Mouse (Mus musculus): Measurements from ENCODE around the gene Hspb9. TPM values are rescaled to one million over a fixed set of nuclear protein-coding genes. Genes with fewer than 3 reads are reported as not detected.

Hspb9 gene
- polyA plus RNA-seq, 1 experiment from 2014 or later: 0.24 TPM

GRCm38 (mm10) chr11:100754021-100754692 is 40.5 kb downstream of the Hspb9 start:
- H3K27ac ChIP-seq (replicated peaks): no peak overlapping the region
- H3K27me3 ChIP-seq: peaks cover 11% of the 10 kb centered on the region; the same call in 1 of the 2 replicates
- H3K9me3 ChIP-seq: no peaks in the 10 kb centered on the region
- peaks cover 3% of the 10 kb centered on the region; the same call in 1 of the 2 replicates for H3K36me3 ChIP-seq
- no peak overlapping the region for H3K9ac ChIP-seq (replicated peaks)
- H3K4me2 ChIP-seq (replicated peaks): no peak overlapping the region
- WGBS: 82% methylated on average over 11 of the region's 12 CpGs
- no peak overlapping the region for H3K4me3 ChIP-seq
- H3K4me1 ChIP-seq: peaks cover 11% of the 10 kb centered on the region
- ATAC-seq (replicated peaks): no peak

- Histone ChIP-seq H3K4me1 (peaks cover 17% of the 10 kb centered on the region), H3K27me3 (peaks cover 15% of the 10 kb centered on the region; the same call in 1 of the 2 replicates), H3K27ac (replicated peaks) (no peak overlapping the region), H3K9ac (replicated peaks) (no peak overlapping the region), H3K36me3 (peaks cover 3% of the 10 kb centered on the region; the same call in 1 of the 2 replicates), H3K9me3 (no peaks in the 10 kb centered on the region), H3K4me3 (no peak overlapping the region), H3K4me2 (replicated peaks) (no peak overlapping the region)
- ATAC-seq (replicated peaks): no peak
- WGBS: 88% methylated on average over 3 of the region's 3 CpGs
Observed at GRCm38 (mm10) chr11:100754693-100755057, 41.0 kb downstream of the Hspb9 start.

GRCm38 (mm10) chr11:100756476-100756875 is 42.8 kb downstream of the Hspb9 start:
- 69% methylated on average over 6 of the region's 6 CpGs for WGBS
- H3K4me2 ChIP-seq (replicated peaks): no peak overlapping the region
- no peak for ATAC-seq (replicated peaks)

GRCm38 (mm10) chr11:100757566-100757965 is 43.9 kb downstream of the Hspb9 start:
- no peak overlapping the region for H3K4me3 ChIP-seq
- ATAC-seq (replicated peaks): no peak
- WGBS: 94% methylated on average over 12 of the region's 12 CpGs
- peaks cover 25% of the 10 kb centered on the region for H3K4me1 ChIP-seq
- H3K4me2 ChIP-seq (replicated peaks): no peak overlapping the region
- H3K9me3 ChIP-seq: no peaks in the 10 kb centered on the region
- H3K27ac ChIP-seq (replicated peaks): no peak overlapping the region
- no peaks in the 10 kb centered on the region for H3K36me3 ChIP-seq
- peaks cover 26% of the 10 kb centered on the region; the same call in 1 of the 2 replicates for H3K27me3 ChIP-seq
- H3K9ac ChIP-seq (replicated peaks): no peak overlapping the region

More at GRCm38 (mm10) chr11:100756476-100756875, 42.8 kb downstream of the Hspb9 start:
- H3K27ac ChIP-seq (replicated peaks): no peak overlapping the region
- no peak overlapping the region for H3K9ac ChIP-seq (replicated peaks)
- H3K36me3 ChIP-seq: peaks cover 2% of the 10 kb centered on the region; the same call in 1 of the 2 replicates
- peaks cover 25% of the 10 kb centered on the region for H3K4me1 ChIP-seq
- H3K9me3 ChIP-seq: no peaks in the 10 kb centered on the region
- H3K27me3 ChIP-seq: peaks cover 26% of the 10 kb centered on the region; the same call in 1 of the 2 replicates
- H3K4me3 ChIP-seq: no peak overlapping the region

GRCm38 (mm10) chr11:100758707-100759610 is 45.3 kb downstream of the Hspb9 start:
- Histone ChIP-seq H3K9ac (replicated peaks) (peak overlapping the region; percentile 58), H3K4me1 (peaks cover 25% of the 10 kb centered on the region), H3K4me3 (peak overlapping the region; percentile 54), H3K36me3 (no peaks in the 10 kb centered on the region), H3K27ac (replicated peaks) (peak overlapping the region; percentile 46), H3K9me3 (no peaks in the 10 kb centered on the region), H3K4me2 (replicated peaks) (peak overlapping the region; percentile 65), H3K27me3 (peaks cover 26% of the 10 kb centered on the region; the same call in 1 of the 2 replicates)
- under 1% methylated on average over 35 of the region's 35 CpGs for WGBS
- ATAC-seq (replicated peaks): peak; percentile 54

GRCm38 (mm10) chr11:100759611-100760233 is 46.1 kb downstream of the Hspb9 start, which contains the start of gene Kcnh4:
Gene Kcnh4, minus strand, starts transcription at chr11:100759942.
- Histone ChIP-seq H3K27ac (replicated peaks) (peak within 1 kb of the TSS; percentile 46), H3K4me3 (peak within 1 kb of the TSS; percentile 54), H3K9me3 (no peaks in the 10 kb centered on the region), H3K9ac (replicated peaks) (peak within 1 kb of the TSS; percentile 58), H3K36me3 (no peaks in the 10 kb centered on the region), H3K4me1 (peaks cover 25% of the 10 kb centered on the region), H3K4me2 (replicated peaks) (peak within 1 kb of the TSS; percentile 65), H3K27me3 (peaks cover 26% of the 10 kb centered on the region; the same call in 1 of the 2 replicates)
- ATAC-seq (replicated peaks): peak; percentile 66
- under 1% methylated on average over 50 of the region's 51 CpGs for WGBS

GRCm38 (mm10) chr11:100761547-100762045 is 47.9 kb downstream of the Hspb9 start:
- WGBS: under 1% methylated on average over 27 of the region's 27 CpGs
- Histone ChIP-seq H3K9ac (replicated peaks) (peak overlapping the region; percentile 48), H3K4me1 (peaks cover 25% of the 10 kb centered on the region), H3K4me3 (peak overlapping the region; percentile 43), H3K36me3 (no peaks in the 10 kb centered on the region), H3K4me2 (replicated peaks) (peak overlapping the region; percentile 65), H3K27me3 (peaks cover 26% of the 10 kb centered on the region; the same call in 1 of the 2 replicates), H3K9me3 (no peaks in the 10 kb centered on the region), H3K27ac (replicated peaks) (no peak overlapping the region)
- peak; percentile 56 for ATAC-seq (replicated peaks)

- H3K27me3 ChIP-seq: peaks cover 25% of the 10 kb centered on the region; the same call in 1 of the 2 replicates
- no peaks in the 10 kb centered on the region for H3K36me3 ChIP-seq
- no peaks in the 10 kb centered on the region for H3K9me3 ChIP-seq
- H3K27ac ChIP-seq (replicated peaks): no peak within 1 kb of the TSS
- no peak for ATAC-seq (replicated peaks)
- peak within 1 kb of the TSS; percentile 48 for H3K9ac ChIP-seq (replicated peaks)
- 83% methylated on average over 7 of the region's 7 CpGs for WGBS
- H3K4me1 ChIP-seq: peaks cover 25% of the 10 kb centered on the region
- peak within 1 kb of the TSS; percentile 65 for H3K4me2 ChIP-seq (replicated peaks)
- H3K4me3 ChIP-seq: peak within 1 kb of the TSS; percentile 43
Observed at GRCm38 (mm10) chr11:100762831-100763230, 49.2 kb downstream of the Hspb9 start, which contains the start of gene Hcrt. Gene Hcrt, minus strand, starts transcription at chr11:100762931.

Other genes with a start within 250 kb of the Hspb9 start
- gene Klhl11, start 241.1 kb upstream of the Hspb9 start, polyA plus RNA-seq (2015; fragmentation: Nextera tagmentation; extraction: Ambion mirVana): 13.5 and 14.0 TPM in 2 replicates
- 230 and 237 TPM in 2 replicates for gene Acly, start 185.8 kb upstream of the Hspb9 start, polyA plus RNA-seq (2015; fragmentation: Nextera tagmentation; extraction: Ambion mirVana)
- gene Ttc25, start 168.2 kb upstream of the Hspb9 start, polyA plus RNA-seq (2015; fragmentation: Nextera tagmentation; extraction: Ambion mirVana): 1.1 and 2.1 TPM in 2 replicates
- 23.4 and 26.9 TPM in 2 replicates for gene Cnp, start 138.9 kb upstream of the Hspb9 start, polyA plus RNA-seq (2015; fragmentation: Nextera tagmentation; extraction: Ambion mirVana)
- 90.5 and 91.3 TPM in 2 replicates for gene Nkiras2, start 94.6 kb upstream of the Hspb9 start, polyA plus RNA-seq (2015; fragmentation: Nextera tagmentation; extraction: Ambion mirVana)
- 294 and 295 TPM in 2 replicates for gene Dnajc7, start 93.7 kb upstream of the Hspb9 start, polyA plus RNA-seq (2015; fragmentation: Nextera tagmentation; extraction: Ambion mirVana)
- gene Zfp385c, start 21.4 kb upstream of the Hspb9 start, polyA plus RNA-seq (2015; fragmentation: Nextera tagmentation; extraction: Ambion mirVana): 0.23 and 0.31 TPM in 2 replicates
- 1.4 and 2.4 TPM in 2 replicates for gene Dhx58, start 9.6 kb upstream of the Hspb9 start, polyA plus RNA-seq (2015; fragmentation: Nextera tagmentation; extraction: Ambion mirVana)
- gene Kat2a, start 1.4 kb upstream of the Hspb9 start, polyA plus RNA-seq (2015; fragmentation: Nextera tagmentation; extraction: Ambion mirVana): 53.1 and 54.4 TPM in 2 replicates
- gene Rab5c, start 24.4 kb downstream of the Hspb9 start, polyA plus RNA-seq (2015; fragmentation: Nextera tagmentation; extraction: Ambion mirVana): 30.3 and 31.6 TPM in 2 replicates
- gene Kcnh4, start 46.1 kb downstream of the Hspb9 start, polyA plus RNA-seq (2015; fragmentation: Nextera tagmentation; extraction: Ambion mirVana): 4.6 TPM in 2 replicates
- 1.0 and 1.1 TPM in 2 replicates for gene Hcrt, start 49.1 kb downstream of the Hspb9 start, polyA plus RNA-seq (2015; fragmentation: Nextera tagmentation; extraction: Ambion mirVana)
- 2.8 and 3.0 TPM in 2 replicates for gene Ghdc, start 57.1 kb downstream of the Hspb9 start, polyA plus RNA-seq (2015; fragmentation: Nextera tagmentation; extraction: Ambion mirVana)
- 11.4 and 13.3 TPM in 2 replicates for gene Stat5b, start 136.9 kb downstream of the Hspb9 start, polyA plus RNA-seq (2015; fragmentation: Nextera tagmentation; extraction: Ambion mirVana)
- gene Stat5a, start 145.5 kb downstream of the Hspb9 start, polyA plus RNA-seq (2015; fragmentation: Nextera tagmentation; extraction: Ambion mirVana): 0.71 and 1.0 TPM in 2 replicates
- 31.1 and 32.3 TPM in 2 replicates for gene Stat3, start 225.7 kb downstream of the Hspb9 start, polyA plus RNA-seq (2015; fragmentation: Nextera tagmentation; extraction: Ambion mirVana)